Mouse (Mus musculus) MEL-GATA-1-ER (cell line): ENCODE data around the gene 1700001J03Rik.
"Not testable (repeated sequence)": the region's sequence is repeated elsewhere in the genome, so short reads cannot be mapped to it uniquely, and the experiment has no call there.

ENCODE experiments used
- DNase-seq: peaks from one replicate; pipeline ENCODE4 v3.0.0-alpha.2; 2012; ENCODE audit warnings: low read depth; ENCODE audit errors: extremely low read depth

The 1700001J03Rik gene

GRCm38 (mm10) chr5:146188712-146189111, 3.6 kb upstream of the 1700001J03Rik start:
- DNase-seq: no peak

DNA sequence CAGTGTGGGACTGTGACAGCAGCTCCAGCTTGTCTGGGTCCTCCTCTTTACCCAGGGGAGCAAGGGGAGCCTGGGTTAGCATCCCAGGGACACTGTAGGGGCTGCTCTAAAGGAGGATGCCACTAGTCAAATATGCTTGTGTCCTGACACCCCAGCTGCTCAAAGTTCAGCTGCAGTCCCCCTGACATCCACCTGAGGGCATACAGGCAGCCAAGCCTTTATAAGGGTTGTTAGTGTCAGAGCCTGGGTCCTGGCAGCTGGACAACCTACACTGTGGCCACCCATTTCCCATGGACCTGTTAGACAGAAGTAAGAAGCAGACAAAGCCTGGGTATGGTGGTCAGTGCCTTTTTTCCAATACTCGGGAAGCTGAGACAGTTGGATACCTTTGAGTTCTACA, 3.0 kb upstream of the 1700001J03Rik start:
- DNase-seq: no peak

GRCm38 (mm10) chr5:146187441-146187840, 2.3 kb upstream of the 1700001J03Rik start:
- not testable (repeated sequence) for DNase-seq

DNA sequence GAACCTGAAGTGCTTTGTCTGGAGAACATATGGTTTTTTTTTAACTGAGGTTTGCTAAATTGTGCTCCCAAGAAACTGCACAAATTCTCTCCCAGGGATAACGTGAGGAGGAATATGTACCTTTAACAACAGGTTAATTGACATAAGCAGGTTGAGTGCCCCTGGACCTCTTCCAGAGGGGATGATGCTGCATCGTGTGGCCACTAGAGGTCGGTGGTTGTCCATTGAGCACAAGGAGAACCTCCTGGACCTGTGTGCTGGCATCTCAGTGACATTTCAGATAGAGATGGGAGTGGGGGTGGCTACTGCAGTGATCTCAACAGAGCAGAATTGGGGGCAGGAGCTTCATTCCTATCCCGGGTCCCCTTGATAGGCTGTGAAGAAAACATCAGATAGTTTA, 12.4 kb downstream of the 1700001J03Rik start:
- DNase-seq: not testable (repeated sequence)

DNA sequence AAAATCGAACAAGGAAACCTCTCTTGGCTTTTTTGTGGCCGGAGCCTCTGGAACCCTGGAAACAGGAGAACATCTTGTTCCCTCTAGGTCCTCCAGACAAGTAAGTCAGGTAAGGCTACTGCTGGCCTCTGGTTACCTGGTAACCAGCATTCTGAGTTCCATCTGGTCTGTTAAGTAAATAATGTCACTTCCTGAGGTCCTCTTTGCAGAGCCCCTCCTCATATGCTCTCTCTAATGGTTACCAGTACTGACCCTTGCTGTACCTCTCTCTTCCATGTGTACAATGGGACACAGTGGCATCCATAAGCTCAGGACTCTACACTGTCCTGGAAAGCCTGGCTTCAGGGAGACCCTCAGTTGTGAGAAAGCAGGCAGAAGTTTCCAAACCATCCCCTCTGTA, 14.5 kb downstream of the 1700001J03Rik start, which contains the start of gene Gm6309:
Gene Gm6309 (minus strand): TSS at position 101 of the 400 bp plus-strand sequence.
- DNase-seq: not testable (repeated sequence)

- not testable (repeated sequence) for DNase-seq
These were observed 24.7 kb downstream of the 1700001J03Rik start, which contains the start of gene Gm5565 for GRCm38 (mm10) chr5:146160439-146160838. TSS of gene Gm5565 (minus strand) at chr5:146160539.

DNA sequence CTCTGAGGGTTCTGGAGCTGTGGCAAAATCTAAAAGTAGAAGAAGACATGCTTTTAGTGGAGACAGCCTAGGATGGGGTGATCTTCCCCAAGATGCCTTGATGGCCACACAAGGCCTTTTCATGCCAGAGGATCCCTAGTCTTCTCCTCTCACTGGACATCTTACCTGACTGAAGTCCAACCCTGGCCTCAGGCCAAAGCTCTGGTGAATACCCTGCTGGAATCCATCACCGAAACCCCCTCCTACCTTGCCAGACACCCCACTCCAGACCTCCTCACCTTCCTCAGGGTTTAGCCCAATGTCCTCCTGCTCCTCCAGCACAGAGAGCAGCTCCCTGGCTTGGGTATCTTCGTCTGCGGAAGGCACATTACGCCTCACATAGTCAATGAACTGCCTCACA, 26.8 kb downstream of the 1700001J03Rik start:
- not testable (repeated sequence) for DNase-seq

- DNase-seq: no peak
These were observed 34.6 kb downstream of the 1700001J03Rik start for GRCm38 (mm10) chr5:146150454-146150853.

GRCm38 (mm10) chr5:146147903-146148302, 37.2 kb downstream of the 1700001J03Rik start:
- no peak for DNase-seq
